Mouse (Mus musculus) urinary bladder, postnatal 36 days (tissue): ENCODE measurements around the gene Hsd3b7.
"Not testable (repeated sequence)": the region's sequence is repeated elsewhere in the genome, so short reads cannot be mapped to it uniquely, and the experiment has no call there.

Experiments used
- DNase-seq, 2 experiments: peaks; one replicate each; pipeline ENCODE4 v3.0.0; 2022; ENCODE audit warnings: low spot score in 2 of 2, mixed read lengths in 1 of 2

Hsd3b7 gene

DNA sequence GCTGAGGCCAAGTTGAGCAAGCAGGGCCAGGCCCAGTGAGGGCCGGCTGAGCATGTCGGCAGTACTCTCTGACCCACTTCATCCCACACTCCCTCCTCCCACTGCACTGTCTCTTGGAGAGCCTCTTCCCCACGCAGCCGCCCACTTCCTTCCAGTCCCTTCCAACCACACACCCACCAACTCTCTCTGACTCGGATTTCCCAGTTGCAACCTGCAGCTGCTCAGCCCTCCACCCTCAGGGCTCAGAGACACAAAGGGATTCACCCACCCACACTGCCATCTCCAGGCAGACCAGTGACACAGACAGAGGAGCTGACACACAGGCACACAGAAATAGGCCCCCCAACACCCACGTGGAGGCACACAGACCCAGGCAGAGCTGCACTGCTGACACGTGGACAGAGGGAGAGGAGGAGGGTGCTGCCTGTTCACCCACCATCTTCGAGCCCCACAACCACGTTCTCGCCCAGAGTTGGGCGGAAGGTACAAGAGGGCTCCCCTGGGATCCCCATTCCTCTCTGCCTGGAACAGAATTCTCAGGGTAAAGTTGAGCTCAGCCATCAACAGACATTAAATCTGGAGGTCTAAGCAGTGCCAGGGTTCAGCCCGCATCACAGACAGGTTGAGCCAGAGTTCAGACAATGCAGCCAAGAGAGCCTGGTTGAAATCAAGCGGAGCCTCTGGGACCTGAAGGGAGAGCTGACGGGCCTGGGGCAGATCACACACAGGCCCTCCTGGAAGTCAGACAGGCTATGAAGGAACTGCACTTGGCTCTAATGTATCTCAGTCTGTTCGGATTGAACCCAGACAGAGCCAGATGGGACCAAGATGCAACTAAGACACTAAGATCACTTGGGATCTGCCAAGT lies 15.8 kb downstream of the Hsd3b7 start:
- DNase-seq, result peak; percentile 25 to 73

DNA sequence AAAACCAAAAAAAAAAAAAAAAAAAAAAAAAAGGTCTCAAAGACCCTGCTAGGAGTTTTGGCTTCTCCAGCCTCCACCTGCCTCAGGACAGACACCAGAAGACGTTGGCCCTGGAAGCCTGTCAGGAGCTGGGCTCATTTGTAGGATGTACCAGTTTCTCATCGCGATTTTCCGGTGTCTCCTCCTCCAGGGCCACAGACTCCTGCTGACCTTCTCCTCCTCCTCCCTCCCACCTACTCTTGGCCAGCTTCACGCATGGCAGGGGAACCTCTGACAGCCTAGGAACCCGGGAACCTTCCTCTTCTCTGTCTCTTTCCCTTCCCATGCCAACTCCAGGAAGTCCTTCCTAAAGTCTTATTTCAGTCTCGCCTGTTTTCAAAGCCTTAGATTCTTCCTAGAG lies 16.6 kb downstream of the Hsd3b7 start:
- no peak for DNase-seq

DNA sequence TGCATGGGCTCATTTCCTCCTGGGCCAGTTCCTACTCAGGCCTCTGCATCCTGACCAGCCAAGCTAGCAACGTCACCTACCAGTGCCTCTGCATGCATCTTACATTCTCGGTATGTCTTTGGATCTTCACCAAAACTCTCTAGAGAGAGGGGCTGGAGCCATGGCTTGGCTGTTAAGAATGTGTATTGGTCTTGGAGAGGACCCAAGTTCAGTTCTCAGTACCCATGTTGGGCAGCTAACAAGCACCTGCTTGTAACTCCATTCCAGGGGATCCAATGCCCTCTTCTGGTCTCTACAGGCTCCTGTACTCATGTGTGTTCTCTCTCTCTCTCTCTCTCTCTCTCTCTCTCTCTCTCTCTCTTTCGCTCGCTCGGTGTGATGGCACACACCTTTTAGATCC lies 17.4 kb downstream of the Hsd3b7 start:
- no peak for DNase-seq

DNA sequence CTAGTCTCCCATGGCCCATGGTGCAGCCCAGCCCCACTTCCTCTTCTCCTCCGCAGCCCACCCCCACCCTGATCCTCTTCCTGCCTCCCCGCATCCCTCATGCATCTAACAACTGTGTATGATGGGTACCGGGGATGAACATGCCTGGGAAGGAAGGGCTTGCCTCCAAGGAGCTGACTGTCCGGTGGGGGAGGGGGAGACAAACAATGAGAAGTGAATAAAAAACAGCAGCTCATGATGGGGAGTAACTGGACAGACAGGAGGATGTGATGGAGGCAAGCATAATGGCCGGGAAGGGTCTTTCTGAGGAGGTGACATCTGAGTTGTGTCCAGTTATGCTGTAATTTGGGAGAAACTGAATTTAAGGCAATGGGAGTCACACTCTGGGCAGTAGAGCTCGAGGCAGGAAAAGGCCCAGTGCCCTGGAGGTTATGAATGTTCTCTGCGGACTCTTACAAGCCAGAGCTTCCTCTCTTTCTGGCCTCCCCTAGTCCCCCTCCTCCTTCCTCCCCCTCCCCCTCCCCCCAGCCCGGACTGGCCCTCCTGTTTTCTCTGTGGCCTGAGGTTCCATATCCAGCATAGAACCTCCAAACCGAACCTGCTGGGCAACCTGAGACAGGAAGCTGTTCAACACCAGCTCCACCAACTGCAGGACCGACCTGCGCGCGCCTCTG lies 20.6 kb downstream of the Hsd3b7 start:
- no peak for DNase-seq

DNA sequence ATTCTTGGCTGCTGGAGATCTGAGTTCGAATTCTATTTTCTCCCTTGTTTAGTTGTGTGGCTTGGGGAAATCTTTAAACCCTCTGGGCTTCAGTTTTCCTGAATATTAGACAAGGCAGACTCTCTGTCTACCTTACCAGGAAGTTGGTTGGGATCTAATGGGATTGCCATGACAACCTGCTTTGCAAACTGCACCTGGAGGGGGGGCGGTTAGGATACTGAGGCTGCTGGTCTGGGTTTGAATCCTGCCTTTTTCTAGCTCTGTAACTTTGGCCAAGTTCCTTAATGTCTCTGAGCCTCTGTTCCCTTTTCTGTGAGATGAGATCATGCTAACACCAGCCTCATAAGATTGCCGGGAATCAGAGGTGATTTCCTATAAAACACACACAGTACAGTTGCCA lies 22.1 kb downstream of the Hsd3b7 start:
- DNase-seq, result no peak

DNA sequence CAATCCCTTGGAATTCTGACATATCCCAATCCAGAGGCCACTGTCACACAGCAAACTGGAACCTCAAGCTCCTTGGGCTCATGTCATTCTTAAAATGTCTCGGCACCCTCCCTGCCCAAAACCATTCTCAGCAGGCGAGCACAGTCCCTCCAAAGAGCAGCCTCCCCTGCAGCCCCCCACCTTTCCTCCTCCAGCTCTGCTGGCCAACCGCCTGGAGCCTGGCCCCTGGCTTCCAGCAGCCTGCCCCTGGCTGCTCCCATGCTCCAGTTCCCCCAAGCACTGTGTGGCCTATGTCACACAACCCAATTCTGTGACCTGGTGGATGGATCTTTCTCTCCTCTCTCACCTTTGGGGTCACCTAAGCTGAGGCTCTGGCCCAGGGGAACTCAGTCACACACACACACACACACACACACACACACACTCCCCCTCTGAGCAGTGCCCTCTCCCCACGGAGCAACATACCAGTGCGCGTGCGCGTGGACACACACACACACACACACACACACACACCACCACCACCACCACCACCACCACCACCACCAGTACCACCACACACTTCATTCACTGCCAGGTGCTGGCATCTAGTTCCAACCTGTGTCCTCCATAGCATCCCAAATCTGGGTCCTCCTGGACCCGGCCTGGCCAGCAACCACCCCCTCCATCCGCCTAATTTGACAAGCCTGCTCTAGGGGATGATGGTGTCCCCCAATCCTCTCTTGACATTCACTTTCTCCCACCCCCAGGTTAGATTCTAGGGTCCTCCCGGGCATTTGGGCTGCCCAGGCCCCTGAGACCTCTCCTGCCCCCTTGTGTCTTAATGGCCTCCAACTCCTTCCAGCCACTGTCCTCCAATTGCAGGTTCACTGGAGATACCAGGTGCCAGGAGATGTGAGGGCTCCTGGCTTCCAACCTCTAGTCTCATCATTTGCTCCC lies 23.1 kb downstream of the Hsd3b7 start:
- DNase-seq, result no peak

DNA sequence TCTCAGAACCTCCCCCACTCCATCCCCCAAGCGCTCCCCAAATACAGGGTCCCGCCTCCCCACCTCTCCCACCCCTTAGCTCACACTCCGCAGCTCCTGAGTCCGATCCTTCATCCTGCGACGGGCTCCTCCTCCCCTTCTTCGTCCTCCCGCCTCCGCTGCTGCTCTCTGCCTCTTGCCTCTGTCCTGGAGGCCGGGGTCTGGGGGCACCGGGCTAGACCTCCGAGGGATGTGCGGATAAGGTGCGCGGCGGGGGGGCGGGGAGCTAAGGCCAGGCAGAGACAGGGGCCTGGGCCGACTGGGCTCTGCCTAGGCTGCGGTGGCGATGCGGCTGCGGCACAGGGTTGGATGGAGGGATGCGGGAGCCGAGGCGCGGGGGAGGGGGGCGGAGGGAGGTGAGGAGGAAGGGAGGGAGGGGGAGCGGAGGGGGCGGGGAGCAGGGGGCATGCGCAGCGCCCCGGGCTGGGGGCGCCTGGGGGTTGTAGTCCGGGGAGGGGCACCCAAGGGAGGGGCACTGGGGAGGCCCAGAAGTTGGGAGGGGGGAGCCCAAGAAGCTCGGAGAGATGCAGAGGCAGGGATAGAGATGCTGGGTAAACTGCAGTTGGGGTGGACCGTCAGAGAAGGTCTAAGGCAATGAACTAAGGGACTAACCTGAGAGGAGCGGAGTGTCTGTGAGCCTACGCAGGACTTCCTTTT lies 23.9 kb downstream of the Hsd3b7 start, which contains the start of the genes Stx4a and Stx1b:
Gene Stx4a, plus strand, starts transcription at position 119 of the 696 bp plus-strand sequence.
Gene Stx1b, minus strand, starts transcription at position 374 of the 696 bp plus-strand sequence.
- DNase-seq, result no peak

DNA sequence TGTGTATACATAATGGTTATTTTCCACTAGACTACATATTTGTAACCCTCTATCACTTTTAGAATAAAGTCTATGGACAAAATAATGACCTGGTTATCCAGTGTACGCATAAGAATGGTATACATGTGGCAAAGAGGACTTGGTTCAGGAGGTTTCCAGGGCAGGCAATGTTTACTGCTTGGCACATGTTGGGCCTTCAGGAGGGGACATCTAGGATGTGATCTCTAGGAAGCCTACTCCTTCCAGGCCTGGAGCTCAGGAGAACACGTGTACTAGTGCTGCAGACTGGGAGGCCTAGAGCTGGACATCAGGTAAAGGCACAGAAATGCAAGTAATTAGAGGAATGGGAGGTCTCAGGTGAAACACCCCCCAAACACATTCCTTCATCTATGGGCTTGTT lies 35.1 kb downstream of the Hsd3b7 start:
- no peak for DNase-seq

DNA sequence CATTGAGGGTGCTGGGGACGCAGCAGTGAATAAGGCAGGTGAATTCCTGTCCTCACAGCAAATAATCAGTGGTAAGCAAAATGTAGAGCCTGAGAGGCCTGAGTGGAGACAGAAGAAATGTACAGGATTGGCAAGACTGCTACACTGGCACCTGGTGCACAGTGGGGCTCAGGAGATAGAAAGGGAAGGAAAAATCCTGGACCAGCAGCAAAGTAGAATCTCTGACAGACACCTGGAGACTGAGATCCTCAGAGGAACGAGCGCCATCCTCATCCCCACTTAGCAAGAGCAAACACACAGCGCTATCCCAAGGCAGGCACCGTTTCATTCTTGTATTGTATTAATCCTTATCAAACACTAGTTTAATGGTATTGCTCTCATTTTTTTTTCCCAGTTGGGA lies 37.1 kb downstream of the Hsd3b7 start:
- no peak for DNase-seq

DNA sequence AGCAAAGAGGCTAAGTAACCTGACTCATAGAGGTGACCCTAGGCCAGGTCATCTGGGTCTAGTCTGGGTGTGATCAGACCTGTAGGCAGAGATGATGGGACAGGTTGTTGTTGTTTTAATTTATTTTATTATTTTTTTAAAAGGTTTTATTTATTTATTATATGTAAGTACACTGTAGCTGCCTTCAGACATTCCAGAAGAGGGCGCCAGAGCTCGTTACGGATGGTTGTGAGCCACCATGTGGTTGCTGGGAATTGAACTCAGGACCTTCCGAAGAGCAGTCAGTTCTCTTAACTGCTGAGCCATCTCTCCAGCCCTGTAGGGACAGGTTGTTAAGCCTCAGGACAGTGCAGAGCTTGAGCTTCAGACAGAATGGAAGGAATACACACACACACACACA lies 37.5 kb downstream of the Hsd3b7 start:
- not testable (repeated sequence) for DNase-seq

DNA sequence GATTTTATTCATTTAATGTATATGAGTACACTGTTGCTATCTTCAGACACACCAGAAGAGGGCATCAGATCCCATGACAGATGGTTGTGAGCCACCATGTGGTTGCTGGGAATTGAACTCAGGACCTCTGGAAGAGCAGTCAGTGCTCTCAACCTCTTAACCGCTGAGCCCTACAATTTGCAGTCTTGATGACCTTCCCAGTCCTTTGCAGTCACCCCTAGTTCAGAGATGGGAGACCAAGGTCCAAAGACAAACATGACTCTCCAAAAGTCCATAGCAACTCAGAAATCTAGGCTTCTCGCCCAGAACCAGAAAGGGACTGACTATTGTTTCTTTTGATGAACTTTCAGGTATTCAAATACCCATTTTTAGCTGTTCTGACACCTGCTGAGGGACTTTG lies 39.6 kb downstream of the Hsd3b7 start:
- not testable (repeated sequence) for DNase-seq

DNA sequence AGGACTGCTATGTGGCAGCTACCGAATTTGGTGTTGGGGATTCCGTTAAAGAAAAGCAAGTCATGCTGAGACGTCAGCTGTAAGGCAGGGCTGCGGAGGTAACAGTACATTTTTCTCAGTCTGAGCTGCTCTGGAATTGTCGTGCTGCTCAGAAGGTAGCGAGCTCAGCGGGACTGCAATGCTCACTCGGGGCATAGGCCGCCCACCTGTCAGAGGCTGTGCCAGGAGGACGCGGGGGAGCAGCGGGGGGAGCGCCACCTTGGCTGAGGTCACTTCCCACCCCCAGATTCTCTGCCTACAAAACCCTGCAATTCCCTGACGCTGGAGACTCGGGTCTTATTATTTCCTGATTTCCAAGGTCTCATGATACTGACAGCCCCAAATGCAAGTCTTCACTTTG lies 40.5 kb downstream of the Hsd3b7 start:
- DNase-seq, result peak; percentile 18 to 38

DNA sequence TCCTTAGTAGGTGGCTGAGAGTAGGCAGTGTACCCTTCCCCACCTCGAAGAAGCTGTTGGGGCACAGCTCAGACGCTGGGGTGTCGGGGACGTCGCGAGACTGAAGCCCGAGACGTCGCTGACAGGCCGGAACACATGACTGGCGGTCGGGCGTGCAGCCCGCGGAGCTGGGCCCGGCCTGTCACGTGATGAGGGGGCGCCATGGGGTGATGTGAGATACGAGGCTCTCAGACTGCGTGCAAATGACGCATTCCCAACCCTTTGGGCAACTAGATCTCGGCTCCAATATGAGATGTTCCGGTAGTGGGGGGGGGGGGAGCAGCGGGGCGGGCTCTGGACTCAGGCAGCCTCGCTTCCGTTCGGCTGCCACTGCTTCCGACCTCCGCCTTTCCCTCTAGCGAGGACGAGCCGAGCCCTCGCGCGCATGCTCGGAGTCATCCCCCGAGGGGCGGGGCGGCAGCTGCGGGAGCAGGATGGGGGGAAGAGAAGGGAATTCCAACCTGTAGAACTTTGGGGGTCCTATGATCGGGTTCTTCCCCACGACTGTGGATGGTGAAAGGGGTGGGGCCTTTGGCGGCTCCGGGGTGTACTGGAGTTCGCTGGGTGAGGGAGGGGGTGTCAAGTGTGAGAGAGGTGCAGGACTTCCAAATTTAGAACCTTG lies 41.1 kb downstream of the Hsd3b7 start:
- peak; percentile 86 to 93 for DNase-seq

DNA sequence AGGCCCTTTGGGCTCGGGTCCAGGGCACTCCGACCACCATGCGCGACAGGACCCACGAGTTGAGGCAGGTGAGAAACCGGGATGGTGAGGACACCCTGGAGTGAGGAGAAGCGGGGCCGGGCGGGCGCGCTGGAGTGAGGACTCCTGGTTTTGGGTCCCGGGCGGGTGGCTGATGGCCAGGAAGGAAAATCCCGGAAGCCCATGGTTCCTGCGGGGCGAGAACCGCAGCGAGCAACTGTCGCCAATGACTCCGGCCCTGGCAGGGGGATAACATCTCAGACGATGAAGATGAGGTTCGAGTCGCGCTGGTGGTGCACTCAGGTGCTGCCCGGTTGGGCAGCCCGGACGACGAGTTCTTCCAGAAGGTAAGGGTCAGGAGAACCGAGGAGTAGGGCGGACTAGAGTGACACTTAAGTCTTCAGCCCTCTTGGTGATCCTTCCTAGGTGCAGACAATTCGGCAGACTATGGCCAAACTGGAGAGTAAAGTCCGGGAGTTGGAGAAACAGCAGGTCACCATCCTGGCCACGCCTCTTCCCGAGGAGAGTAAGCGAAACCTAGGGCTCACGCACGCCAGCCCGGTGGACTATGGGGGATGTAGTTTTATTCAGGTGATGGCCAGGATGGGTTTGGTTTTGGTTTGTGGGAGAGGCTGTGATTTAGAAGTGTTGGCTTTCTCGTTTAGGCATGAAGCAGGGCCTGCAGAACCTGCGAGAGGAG lies 41.8 kb downstream of the Hsd3b7 start:
- DNase-seq, result peak; percentile 80 to 84

DNA sequence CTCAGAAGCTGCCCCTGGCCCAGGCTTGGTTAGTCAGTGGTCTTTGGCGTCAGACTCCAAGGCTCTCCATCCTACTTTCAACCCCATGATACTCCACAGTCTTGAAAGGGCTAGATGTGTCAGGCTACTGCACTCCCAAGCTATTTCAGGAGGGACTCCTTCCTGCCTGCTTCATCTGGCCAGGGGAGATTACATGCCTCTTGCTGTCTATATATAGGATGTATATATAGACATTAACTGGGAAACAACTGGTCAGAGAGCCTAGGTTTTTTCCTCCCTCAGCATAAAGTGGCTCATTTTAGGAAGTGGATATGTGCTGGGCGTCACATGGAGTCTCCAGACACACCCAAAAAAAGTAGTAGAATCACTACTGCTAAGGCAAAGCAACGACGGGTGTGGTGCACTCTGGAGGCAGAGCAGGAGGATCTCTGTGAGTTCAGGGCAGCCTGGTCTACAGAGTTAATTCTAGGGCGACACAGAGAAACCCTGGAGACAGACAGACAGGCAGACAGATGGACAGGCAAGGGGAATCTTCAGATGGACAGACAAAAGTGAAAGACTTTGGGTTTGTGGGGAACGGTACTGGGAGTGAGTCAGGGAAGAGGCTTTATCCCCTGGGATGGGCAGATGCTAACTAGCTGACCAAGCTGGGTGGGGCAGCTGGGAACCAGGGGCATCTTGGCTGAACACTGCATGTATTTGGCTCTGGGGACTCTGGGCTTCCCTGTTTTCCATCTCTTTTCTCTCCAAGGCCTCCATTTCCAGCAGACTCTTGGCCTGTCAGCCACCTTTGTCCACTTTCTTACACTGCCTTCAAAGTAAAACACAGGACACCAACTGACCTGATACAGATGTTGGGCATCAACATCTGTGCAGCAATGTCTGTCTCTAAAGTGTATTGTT lies 49.8 kb downstream of the Hsd3b7 start:
- DNase-seq, result peak in 1 of 2 experiments; percentile 12

DNA sequence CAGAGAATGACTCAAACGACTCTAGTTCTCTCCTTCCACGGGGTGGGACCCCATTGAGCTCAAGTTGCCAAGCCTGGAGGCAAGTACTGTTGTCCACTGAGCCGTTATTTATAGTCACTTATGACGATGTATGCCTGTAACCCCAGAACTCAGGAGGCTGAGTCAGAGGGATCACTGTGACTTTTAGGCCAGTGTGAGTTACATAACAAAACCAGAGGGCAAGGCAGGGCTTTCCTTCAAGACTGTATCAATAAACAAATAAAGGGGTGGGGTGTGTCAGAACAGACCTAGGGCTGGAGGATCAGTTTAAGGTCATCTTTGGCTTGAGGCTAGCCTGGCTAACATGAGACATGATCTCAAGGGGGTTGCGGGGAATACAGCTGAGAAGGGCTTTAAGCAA lies 50.5 kb downstream of the Hsd3b7 start:
- peak; percentile 20 to 25 for DNase-seq
